8 mouse cellular contexts compared by ENCODE assay signal in genomic region chr19:60874064-60874694, GRCm38 (mm10). TPM values are rescaled to one million over a fixed set of nuclear protein-coding genes. Genes with fewer than 3 reads are reported as not detected.
DNase-seq lines count a peak whose midpoint lies in the region; ATAC-seq and TF ChIP-seq lines count a peak whose summit lies in the region.

Prdx3 (minus strand) TSS chr19:60874556.

- no peaks in the 10 kb centered on the region for H3K4me1 ChIP-seq in hindbrain, postnatal 0 days (ENCODE audit: insufficient read depth, low read length)

- peaks cover 5% of the 10 kb centered on the region; the same call in 1 of the 2 replicates for H3K36me3 ChIP-seq in hindbrain, postnatal 0 days (ENCODE audit: insufficient read depth, low read length)

- WGBS in hindbrain, postnatal 0 days: 2% methylated on average over 28 of the region's 28 CpGs

- TF ChIP-seq CTCF in gastrocnemius, adult 2 months (IDR thresholded peaks at IDR 0.05): peak; percentile 26; the same call in 1 of the 2 replicates
- peak; percentile 47 for TF ChIP-seq CTCF in hindbrain, postnatal 0 days (IDR thresholded peaks at IDR 0.05; ENCODE audit: low read depth)
- TF ChIP-seq CTCF in left cerebral cortex, adult 2 months (IDR thresholded peaks at IDR 0.05): no peak

- H3K4me3 ChIP-seq in gastrocnemius, adult 2 months: peak within 1 kb of the TSS; percentile 94
- peak within 1 kb of the TSS; percentile 53 for H3K4me3 ChIP-seq in hindbrain, postnatal 0 days (ENCODE audit: low read length)
- peak within 1 kb of the TSS; percentile 59 for H3K4me3 ChIP-seq in left cerebral cortex, adult 2 months

- peak; percentile 99 for ATAC-seq in hindbrain, postnatal 0 days
- ATAC-seq in megakaryocyte, adult 5-6 weeks (ENCODE audit: poor library complexity, severe bottlenecking): peak; percentile 99

- peak within 1 kb of the TSS; percentile 68 for H3K4me2 ChIP-seq in hindbrain, postnatal 0 days (ENCODE audit: low read depth, low read length)

- no peaks in the 10 kb centered on the region for H3K9me3 ChIP-seq in hindbrain, postnatal 0 days (ENCODE audit: low read length)

- H3K27ac ChIP-seq in gastrocnemius, adult 2 months: peak within 1 kb of the TSS; percentile 98
- H3K27ac ChIP-seq in hindbrain, postnatal 0 days: peak within 1 kb of the TSS; percentile 92
- H3K27ac ChIP-seq in left cerebral cortex, adult 2 months: peak within 1 kb of the TSS; percentile 76

- intact Hi-C loops in gastrocnemius, adult 2 months (cut with DNase I): loop anchor here (1.0 kb wide), 1 partner anchor 15 kb away; the partner anchor contains the start of gene Grk5
- intact Hi-C loops in left cerebral cortex, adult 2 months (cut with DNase I): no loop called here

- peak; percentile 91 for DNase-seq in WW6 (ENCODE audit: low read depth, low spot score)
- peak; percentile 74 to 89 for DNase-seq in cerebellum, postnatal 4 days (ENCODE audit: low spot score in 2 of 2)
- peak; percentile 98 for DNase-seq in gastrocnemius, adult 2 months
- peak; percentile 95 for DNase-seq in hindbrain, postnatal 0 days (ENCODE audit: low spot score)
- peak; percentile 92 to 94 for DNase-seq in left cerebral cortex, adult 2 months (ENCODE audit: extremely low spot score in 1 of 2, low spot score in 2 of 2)
- DNase-seq in right cerebral cortex, adult 2 months (ENCODE audit: low spot score in 2 of 2): peak; percentile 92 to 93
- DNase-seq in urinary bladder, postnatal 14 days (ENCODE audit: low spot score): peak; percentile 97

- H3K9ac ChIP-seq in hindbrain, postnatal 0 days (replicated peaks; ENCODE audit: low read length): peak within 1 kb of the TSS; percentile 59

- H3K27me3 ChIP-seq in hindbrain, postnatal 0 days (ENCODE audit: insufficient read depth, low read length): no peaks in the 10 kb centered on the region

RNA-seq across cellular contexts. Expression of gene Prdx3, which starts in this region (rescaled TPM):
- 100 to 1,000 TPM; 207 to 240 TPM for total RNA-seq in gastrocnemius, adult 2 months (2021)
- 85.0 and 97.0 TPM in 2 replicates for total RNA-seq in hindbrain, postnatal 0 days (2014; rRNA removed)
- 130 and 138 TPM in 2 replicates for polyA plus RNA-seq in hindbrain, postnatal 0 days (2015; fragmentation: Nextera tagmentation; extraction: Ambion mirVana)
- 10 to 100 TPM; 66.7 to 67.0 TPM for total RNA-seq in left cerebral cortex, adult 2 months (2021)
- 77.9 and 78.0 TPM in 2 replicates for total RNA-seq in megakaryocyte, adult 5-6 weeks (2015)
- total RNA-seq in megakaryocyte, adult 5-6 weeks (2017): 67.6 and 75.0 TPM in 2 replicates

Comparison
In these comparisons a context has a peak if more than half of its experiments do, and no peak if none do; other contexts are left out.
1. Peak in every context shown above with its lines: DNase-seq, ATAC-seq, H3K4me3 ChIP-seq and H3K27ac ChIP-seq.